11 mouse cellular contexts compared by ENCODE assay signal in the genomic region with DNA sequence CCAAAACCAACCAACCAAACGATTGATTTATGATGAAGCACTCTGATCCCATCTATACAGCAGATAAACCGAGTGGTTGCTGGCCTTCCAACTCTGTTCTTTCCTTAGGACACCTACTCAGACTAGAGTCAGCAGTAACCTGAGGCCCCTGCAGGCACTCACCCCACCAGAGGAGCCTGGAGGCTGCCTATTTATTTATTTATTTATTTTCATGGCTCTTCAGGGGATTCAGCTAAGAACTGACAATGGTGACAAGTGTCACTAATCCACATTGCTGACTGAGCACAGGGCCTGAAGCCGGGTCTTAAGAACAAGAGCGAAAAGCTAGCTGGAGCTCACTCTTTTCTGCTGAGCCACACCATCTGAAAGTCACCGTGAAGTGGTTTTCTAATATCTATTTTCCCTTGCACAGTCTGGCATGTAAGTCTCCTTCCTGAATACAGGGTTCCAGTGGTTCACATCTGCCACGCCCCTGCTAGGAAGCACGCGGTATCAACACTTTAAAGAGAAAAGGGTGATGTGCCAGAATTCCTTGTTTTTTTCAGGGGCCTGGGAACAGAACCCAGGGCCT. TPM values are rescaled to one million over a fixed set of nuclear protein-coding genes. Genes with fewer than 3 reads are reported as not detected.
A peak's percentile ranks its signal among the peaks of the same experiment; 100 is the strongest.
DNase-seq lines count a peak whose midpoint lies in the region; ATAC-seq and TF ChIP-seq lines count a peak whose summit lies in the region.
"Had no signal": no experiment of that assay in that cellular context is flagged by ENCODE, and none has a peak within 500 bp of the region (broad histone marks: within the 10 kb centered on the region; RNA-seq: fewer than 3 reads in every experiment).

No protein-coding gene starts in this region.

- peak; percentile 52 for DNase-seq in lung, embryonic 14.5 days
- no peak for DNase-seq in lung, postnatal 25 days (ENCODE audit: low spot score)
- peak; percentile 51 for DNase-seq in embryo, embryonic 9.5 days (ENCODE audit: extremely low spot score)
- DNase-seq in MN1 (ENCODE audit: low spot score) = no peak
- DNase-seq in liver, embryonic 11.5 days (ENCODE audit: low spot score) = no peak
- no peak for DNase-seq in liver, postnatal 0 days
- DNase-seq: cerebellum, adult 2 months; right cerebral cortex, postnatal 4 days had no signal

- H3K36me3 ChIP-seq in lung, embryonic 14.5 days (ENCODE audit: insufficient read depth) = peaks cover 23% of the 10 kb centered on the region
- 0 out of 2 replicates have a peak, but pooled peaks cover 7% of the 10 kb centered on the region for H3K36me3 ChIP-seq in hindbrain, embryonic 12.5 days
- no peaks in the 10 kb centered on the region for H3K36me3 ChIP-seq in midbrain, embryonic 16.5 days (ENCODE audit: control insufficient read depth, insufficient read depth, low read length)
- H3K36me3 ChIP-seq in liver, embryonic 11.5 days (ENCODE audit: control insufficient read depth, insufficient read depth, low read length) = no peaks in the 10 kb centered on the region
- H3K36me3 ChIP-seq in liver, postnatal 0 days (replicated peaks; ENCODE audit: insufficient read depth, low read length) = no peaks in the 10 kb centered on the region
- H3K36me3 ChIP-seq: liver, embryonic 12.5 days had no signal

- no peak overlapping the region for H3K4me3 ChIP-seq in lung, embryonic 14.5 days (ENCODE audit: low read depth, low read length)
- H3K4me3 ChIP-seq in hindbrain, embryonic 12.5 days = no peak overlapping the region
- H3K4me3 ChIP-seq in midbrain, embryonic 16.5 days (ENCODE audit: low read depth, low read length) = peak overlapping the region; percentile 51; the same call in 1 of the 2 replicates
- H3K4me3 ChIP-seq in liver, embryonic 11.5 days (ENCODE audit: low read depth, low read length) = no peak overlapping the region
- H3K4me3 ChIP-seq in liver, postnatal 0 days (ENCODE audit: low read depth, low read length) = no peak overlapping the region
- H3K4me3 ChIP-seq: liver, embryonic 12.5 days had no signal

- ATAC-seq in lung, embryonic 14.5 days (ENCODE audit: insufficient read depth) = peak; percentile 12; the same call in 1 of the 2 replicates
- ATAC-seq in hindbrain, embryonic 12.5 days (ENCODE audit: low FRiP score) = no peak
- ATAC-seq in midbrain, embryonic 16.5 days = no peak
- ATAC-seq in liver, embryonic 11.5 days (replicated peaks; ENCODE audit: low FRiP score) = no peak
- no peak for ATAC-seq in liver, postnatal 0 days
- ATAC-seq: liver, embryonic 12.5 days had no signal

- H3K4me2 ChIP-seq in lung, embryonic 14.5 days = no peak overlapping the region
- H3K4me2 ChIP-seq in hindbrain, embryonic 12.5 days (replicated peaks) = no peak overlapping the region
- peak overlapping the region; percentile 87 for H3K4me2 ChIP-seq in midbrain, embryonic 16.5 days (ENCODE audit: low read length)
- H3K4me2 ChIP-seq in liver, embryonic 11.5 days = no peak overlapping the region
- no peak overlapping the region for H3K4me2 ChIP-seq in liver, postnatal 0 days (ENCODE audit: low read depth, low read length)
- H3K4me2 ChIP-seq: liver, embryonic 12.5 days had no signal

- no peak for TF ChIP-seq EP300 in liver, postnatal 0 days (IDR thresholded peaks at IDR 0.05; ENCODE audit: low read depth)

- H3K27ac ChIP-seq in lung, embryonic 14.5 days (ENCODE audit: low read depth) = peak overlapping the region; percentile 30; the same call in 1 of the 2 replicates
- peak overlapping the region; percentile 73 for H3K27ac ChIP-seq in hindbrain, embryonic 12.5 days
- H3K27ac ChIP-seq in midbrain, embryonic 16.5 days (ENCODE audit: low read length) = peak overlapping the region; percentile 93
- H3K27ac ChIP-seq in liver, embryonic 11.5 days (ENCODE audit: low read depth, low read length) = no peak overlapping the region
- no peak overlapping the region for H3K27ac ChIP-seq in liver, postnatal 0 days (ENCODE audit: low read depth)
- H3K27ac ChIP-seq: liver, embryonic 12.5 days had no signal

- TF ChIP-seq CTCF in lung, embryonic 14.5 days (IDR thresholded peaks at IDR 0.05; ENCODE audit: low read depth) = no peak
- TF ChIP-seq CTCF in liver, postnatal 0 days (IDR thresholded peaks at IDR 0.05; ENCODE audit: low read depth) = no peak

- no peaks in the 10 kb centered on the region for H3K9me3 ChIP-seq in lung, embryonic 14.5 days (ENCODE audit: low read depth, low read length)
- no peaks in the 10 kb centered on the region for H3K9me3 ChIP-seq in hindbrain, embryonic 12.5 days (replicated peaks)
- H3K9me3 ChIP-seq in midbrain, embryonic 16.5 days (replicated peaks; ENCODE audit: control insufficient read depth, low read length, poor library complexity, severe bottlenecking) = no peaks in the 10 kb centered on the region
- no peaks in the 10 kb centered on the region for H3K9me3 ChIP-seq in liver, embryonic 11.5 days (ENCODE audit: control insufficient read depth, low read length)
- H3K9me3 ChIP-seq in liver, postnatal 0 days (ENCODE audit: low read length) = no peaks in the 10 kb centered on the region
- H3K9me3 ChIP-seq: liver, embryonic 12.5 days had no signal

- peaks cover 6% of the 10 kb centered on the region; the same call in 1 of the 2 replicates for H3K4me1 ChIP-seq in lung, embryonic 14.5 days (ENCODE audit: insufficient read depth)
- peaks cover 22% of the 10 kb centered on the region for H3K4me1 ChIP-seq in hindbrain, embryonic 12.5 days
- peaks cover 27% of the 10 kb centered on the region for H3K4me1 ChIP-seq in midbrain, embryonic 16.5 days (ENCODE audit: control insufficient read depth, insufficient read depth, low read length)
- H3K4me1 ChIP-seq in liver, embryonic 11.5 days (replicated peaks; ENCODE audit: control insufficient read depth, insufficient read depth, low read length) = peaks cover 2% of the 10 kb centered on the region; the same call in 1 of the 2 replicates
- H3K4me1 ChIP-seq in liver, postnatal 0 days (ENCODE audit: insufficient read depth) = peaks cover 6% of the 10 kb centered on the region

- WGBS in lung, embryonic 14.5 days = 33% methylated on average over 8 of the region's 8 CpGs
- 48% methylated on average over 8 of the region's 8 CpGs for WGBS in hindbrain, embryonic 12.5 days
- 29% methylated on average over 8 of the region's 8 CpGs for WGBS in midbrain, embryonic 16.5 days
- 47% methylated on average over 8 of the region's 8 CpGs for WGBS in liver, embryonic 11.5 days
- 42% methylated on average over 8 of the region's 8 CpGs for WGBS in liver, postnatal 0 days (ENCODE audit: insufficient replicate concordance)

- H3K9ac ChIP-seq in lung, embryonic 14.5 days = no peak overlapping the region
- H3K9ac ChIP-seq in hindbrain, embryonic 12.5 days = no peak overlapping the region
- H3K9ac ChIP-seq in midbrain, embryonic 16.5 days (ENCODE audit: low read depth, low read length) = peak overlapping the region; percentile 38; the same call in 1 of the 2 replicates
- H3K9ac ChIP-seq in liver, embryonic 11.5 days (ENCODE audit: low read depth, low read length) = no peak overlapping the region
- no peak overlapping the region for H3K9ac ChIP-seq in liver, postnatal 0 days (replicated peaks)
- H3K9ac ChIP-seq: liver, embryonic 12.5 days had no signal

- H3K27me3 ChIP-seq in lung, embryonic 14.5 days (ENCODE audit: insufficient read depth, low read length) = no peaks in the 10 kb centered on the region
- H3K27me3 ChIP-seq in hindbrain, embryonic 12.5 days = no peaks in the 10 kb centered on the region
- H3K27me3 ChIP-seq in midbrain, embryonic 16.5 days (ENCODE audit: control insufficient read depth, insufficient read depth, low read depth, low read length) = no peaks in the 10 kb centered on the region
- peaks cover 12% of the 10 kb centered on the region for H3K27me3 ChIP-seq in liver, embryonic 11.5 days (replicated peaks; ENCODE audit: control insufficient read depth, insufficient read depth, low read length)
- peaks cover 21% of the 10 kb centered on the region for H3K27me3 ChIP-seq in liver, postnatal 0 days (ENCODE audit: insufficient read depth, low read length)

RNA-seq across cellular contexts. Expression of a gene that starts 6.9 kb away (rescaled TPM):
- 93.2 and 97.5 TPM in 2 replicates for polyA plus RNA-seq in lung, embryonic 14.5 days (2014; fragmentation: Nextera tagmentation; extraction: Ambion mirVana)
- 255 and 291 TPM in 2 replicates for polyA plus RNA-seq in hindbrain, embryonic 12.5 days (2016; fragmentation: Nextera tagmentation; extraction: Ambion mirVana)
- 158 and 160 TPM in 2 replicates for polyA plus RNA-seq in midbrain, embryonic 16.5 days (2015; fragmentation: Nextera tagmentation; extraction: Ambion mirVana)
- polyA plus RNA-seq in liver, embryonic 11.5 days (2014; fragmentation: Nextera tagmentation; extraction: Ambion mirVana) = 16.8 and 17.1 TPM in 2 replicates
- polyA plus RNA-seq in liver, postnatal 0 days (2015; fragmentation: Nextera tagmentation; extraction: Ambion mirVana) = 3.6 and 4.1 TPM in 2 replicates

Comparison
In these comparisons a context has a peak if more than half of its experiments do, and no peak if none do; other contexts are left out.
1. DNase-seq: peak in lung, embryonic 14.5 days (single experiment) and embryo, embryonic 9.5 days (single experiment); none in lung, postnatal 25 days (single experiment), MN1 (single experiment), liver, embryonic 11.5 days (single experiment) and liver, postnatal 0 days (single experiment).
2. H3K27ac ChIP-seq: peak in lung, embryonic 14.5 days (single experiment), hindbrain, embryonic 12.5 days (single experiment) and midbrain, embryonic 16.5 days (single experiment); none in liver, embryonic 11.5 days (single experiment) and liver, postnatal 0 days (single experiment).